Mouse (Mus musculus) heart, embryonic 13.5 days (tissue): ENCODE results near the gene Gm26602. TPM values are rescaled to one million over a fixed set of nuclear protein-coding genes. Genes with fewer than 3 reads are reported as not detected.

Source experiments
- ATAC-seq: fragments of 200-750 bp; cut with Nextera tagmentation; 2 replicates; pipeline ENCODE4 v1.8.0; 2017; ENCODE audit warnings: moderate TSS enrichment; ENCODE audit not compliant: insufficient number of reproducible peaks, low FRiP score, low TSS enrichment; ENCODE audit errors: extremely low read depth
- H3K27ac ChIP-seq: fragments of 300-500 bp; sonication (generic); replicated peaks from 2 replicates; pipeline ENCODE4 v1.5.1; 2015; ENCODE audit warnings: moderate library complexity, mild to moderate bottlenecking, inconsistent platforms
- H3K27me3 ChIP-seq: fragments of 300-500 bp; sonication (generic); replicated peaks from 2 replicates; pipeline ENCODE4 v1.6.1; 2015; ENCODE audit warnings: mild to moderate bottlenecking, inconsistent platforms
- H3K36me3 ChIP-seq: fragments of 300-500 bp; sonication (generic); 2 replicates; pipeline ENCODE4 v1.6.1; 2015; ENCODE audit warnings: mild to moderate bottlenecking, inconsistent platforms
- H3K4me1 ChIP-seq: fragments of 300-500 bp; sonication (generic); 2 replicates; pipeline ENCODE4 v1.6.1; 2015; ENCODE audit warnings: inconsistent platforms
- H3K4me2 ChIP-seq: fragments of 300-500 bp; sonication (generic); 2 replicates; pipeline ENCODE4 v1.6.1; 2015; ENCODE audit warnings: inconsistent platforms, mild to moderate bottlenecking, moderate library complexity
- H3K4me3 ChIP-seq: fragments of 300-500 bp; sonication (generic); 2 replicates; pipeline ENCODE4 v1.5.1; 2015; ENCODE audit warnings: moderate library complexity, mild to moderate bottlenecking, inconsistent platforms
- H3K9ac ChIP-seq: fragments of 300-500 bp; sonication (generic); 2 replicates; pipeline ENCODE4 v1.6.1; 2015; ENCODE audit warnings: inconsistent platforms, mild to moderate bottlenecking, moderate library complexity
- H3K9me3 ChIP-seq: fragments of 300-500 bp; sonication (generic); 2 replicates; pipeline ENCODE4 v1.6.1; 2016; ENCODE audit warnings: inconsistent platforms
- WGBS: fragments of 180-500 bp; shearing (Covaris S2); methylation state at CpG from one replicate; pipeline ENCODE4 v1.1.7; 2015; ENCODE audit warnings: mixed read lengths; 5-methylcytosine and 5-hydroxymethylcytosine counted together
- polyA plus RNA-seq: library from polyadenylated mRNA; unstranded; fragments of >200 nt; fragmentation: Nextera tagmentation; extraction: Ambion mirVana; gene quantifications from 2 replicates; pipeline ENCODE4 v1.2.1, GENCODE M21; 2015

Gm26602 gene
- polyA plus RNA-seq, 1 experiment from 2014 or later = not detected

GRCm38 (mm10) chr10:79936911-79937441, 26.3 kb downstream of the Gm26602 start:
- peaks cover 94% of the 10 kb centered on the region for H3K4me1 ChIP-seq
- peak overlapping the region; percentile 61 for H3K4me2 ChIP-seq
- H3K27ac ChIP-seq = peak overlapping the region; percentile 86
- H3K4me3 ChIP-seq = peak overlapping the region; percentile 34
- H3K27me3 ChIP-seq = no peaks in the 10 kb centered on the region
- 36% methylated on average over 27 of the region's 27 CpGs for WGBS
- ATAC-seq = peak; percentile 16; the same call in 1 of the 2 replicates
- H3K36me3 ChIP-seq = peaks cover 43% of the 10 kb centered on the region
- H3K9me3 ChIP-seq = no peaks in the 10 kb centered on the region
- H3K9ac ChIP-seq = peak overlapping the region; percentile 68

GRCm38 (mm10) chr10:79937775-79938526, 27.3 kb downstream of the Gm26602 start:
- Histone ChIP-seq H3K4me1 (peaks cover 84% of the 10 kb centered on the region), H3K4me3 (no peak overlapping the region; the same call in 1 of the 2 replicates), H3K9ac (no peak overlapping the region), H3K27me3 (no peaks in the 10 kb centered on the region), H3K36me3 (peaks cover 38% of the 10 kb centered on the region), H3K27ac (no peak overlapping the region; the same call in 1 of the 2 replicates), H3K4me2 (peak overlapping the region; percentile 61), H3K9me3 (no peaks in the 10 kb centered on the region)
- WGBS = 77% methylated on average over 11 of the region's 11 CpGs
- no peak for ATAC-seq

GRCm38 (mm10) chr10:79940749-79941148, 30.1 kb downstream of the Gm26602 start:
- H3K9me3 ChIP-seq = no peaks in the 10 kb centered on the region
- 0 out of 2 replicates have a peak overlapping the region, but pooled peaks have one; percentile 0 for H3K4me3 ChIP-seq
- H3K4me2 ChIP-seq = peak overlapping the region; percentile 48
- H3K27ac ChIP-seq = peak overlapping the region; percentile 61; the same call in 1 of the 2 replicates
- H3K36me3 ChIP-seq = peaks cover 24% of the 10 kb centered on the region
- ATAC-seq = no peak
- H3K27me3 ChIP-seq = no peaks in the 10 kb centered on the region
- peaks cover 81% of the 10 kb centered on the region for H3K4me1 ChIP-seq
- 47% methylated on average over 7 of the region's 7 CpGs for WGBS
- peak overlapping the region; percentile 62 for H3K9ac ChIP-seq

- WGBS = 71% methylated on average over 1 of the region's 1 CpGs
- H3K9me3 ChIP-seq = no peaks in the 10 kb centered on the region
- H3K36me3 ChIP-seq = peaks cover 31% of the 10 kb centered on the region
- peak overlapping the region; percentile 50 for H3K4me2 ChIP-seq
- 0 out of 2 replicates have a peak overlapping the region, but pooled peaks have one; percentile 15 for H3K27ac ChIP-seq
- peaks cover 78% of the 10 kb centered on the region for H3K4me1 ChIP-seq
- ATAC-seq = no peak
- H3K4me3 ChIP-seq = 0 out of 2 replicates have a peak overlapping the region, but pooled peaks have one; percentile 3
- H3K27me3 ChIP-seq = no peaks in the 10 kb centered on the region
- peak overlapping the region; percentile 48 for H3K9ac ChIP-seq
Observed at GRCm38 (mm10) chr10:79942988-79943387, 32.3 kb downstream of the Gm26602 start.

DNA sequence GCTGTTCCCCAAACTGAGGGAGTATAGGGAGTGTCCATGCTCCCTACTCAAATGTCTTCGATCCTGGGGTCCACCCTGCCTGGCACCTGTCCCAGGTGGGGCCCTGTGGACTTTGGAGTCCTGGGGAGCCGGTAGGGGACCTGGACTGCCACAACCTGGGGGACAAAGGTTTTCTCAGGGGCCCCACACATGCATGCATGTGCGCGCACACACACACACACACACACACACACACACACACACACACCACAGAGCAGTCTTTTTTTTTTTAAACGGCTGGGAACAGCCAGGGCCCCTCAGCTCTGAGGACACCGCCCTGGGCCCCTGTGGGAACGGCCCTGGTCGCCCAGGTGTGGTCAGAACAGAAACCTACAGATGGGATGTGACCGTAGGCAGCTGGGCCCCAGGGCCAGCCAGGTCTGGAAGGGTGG, 32.8 kb downstream of the Gm26602 start:
- 0 out of 2 replicates have a peak overlapping the region, but pooled peaks have one; percentile 3 for H3K4me3 ChIP-seq
- no peaks in the 10 kb centered on the region for H3K9me3 ChIP-seq
- H3K27me3 ChIP-seq = no peaks in the 10 kb centered on the region
- H3K27ac ChIP-seq = 0 out of 2 replicates have a peak overlapping the region, but pooled peaks have one; percentile 15
- peak overlapping the region; percentile 50 for H3K4me2 ChIP-seq
- H3K4me1 ChIP-seq = peaks cover 73% of the 10 kb centered on the region
- WGBS = 72% methylated on average over 8 of the region's 9 CpGs
- H3K9ac ChIP-seq = peak overlapping the region; percentile 50; the same call in 1 of the 2 replicates
- H3K36me3 ChIP-seq = peaks cover 32% of the 10 kb centered on the region
- ATAC-seq = no peak

DNA sequence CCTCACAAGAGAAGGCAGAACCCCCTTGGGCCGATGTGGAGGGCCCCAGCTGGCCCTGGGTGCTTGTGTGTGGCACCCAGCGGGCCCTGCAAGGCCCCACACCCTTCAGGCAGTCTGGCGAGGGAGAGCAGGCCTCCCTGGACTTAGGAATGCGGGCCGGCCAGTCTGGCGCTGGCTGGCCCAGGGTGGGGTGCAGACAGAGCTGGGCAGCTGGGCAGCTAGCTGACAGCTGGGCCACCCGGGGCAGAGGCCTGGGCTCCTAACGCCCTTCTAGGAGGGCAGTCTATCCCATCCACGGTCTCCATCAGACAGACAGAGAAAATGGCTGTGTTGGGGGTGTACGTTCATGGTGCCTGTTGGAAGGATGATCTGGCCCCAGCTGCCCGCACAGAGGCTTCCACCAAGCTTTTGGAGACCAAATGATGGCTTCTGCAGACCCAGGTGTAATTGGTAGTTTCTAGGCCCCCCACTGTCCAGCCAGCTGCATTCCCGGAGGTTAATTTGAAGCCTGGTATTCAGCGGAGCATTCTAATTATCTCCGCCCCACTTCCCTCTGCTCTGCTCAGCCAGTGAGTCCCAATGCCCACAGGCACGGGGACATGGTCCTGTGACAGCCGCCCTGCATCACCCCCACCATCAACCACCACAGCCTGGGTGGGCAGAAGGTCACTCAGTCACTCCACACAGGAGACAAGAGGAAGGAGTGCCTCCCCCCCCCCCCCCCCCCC, 35.0 kb downstream of the Gm26602 start:
- no peaks in the 10 kb centered on the region for H3K27me3 ChIP-seq
- H3K4me2 ChIP-seq = peak overlapping the region; percentile 50
- H3K4me3 ChIP-seq = peak overlapping the region; percentile 34
- H3K4me1 ChIP-seq = peaks cover 53% of the 10 kb centered on the region
- peak overlapping the region; percentile 64 for H3K9ac ChIP-seq
- 39% methylated on average over 16 of the region's 16 CpGs for WGBS
- H3K27ac ChIP-seq = peak overlapping the region; percentile 81
- H3K9me3 ChIP-seq = no peaks in the 10 kb centered on the region
- H3K36me3 ChIP-seq = peaks cover 50% of the 10 kb centered on the region
- ATAC-seq = 0 out of 2 replicates have a peak, but pooled peaks have one; percentile 1

DNA sequence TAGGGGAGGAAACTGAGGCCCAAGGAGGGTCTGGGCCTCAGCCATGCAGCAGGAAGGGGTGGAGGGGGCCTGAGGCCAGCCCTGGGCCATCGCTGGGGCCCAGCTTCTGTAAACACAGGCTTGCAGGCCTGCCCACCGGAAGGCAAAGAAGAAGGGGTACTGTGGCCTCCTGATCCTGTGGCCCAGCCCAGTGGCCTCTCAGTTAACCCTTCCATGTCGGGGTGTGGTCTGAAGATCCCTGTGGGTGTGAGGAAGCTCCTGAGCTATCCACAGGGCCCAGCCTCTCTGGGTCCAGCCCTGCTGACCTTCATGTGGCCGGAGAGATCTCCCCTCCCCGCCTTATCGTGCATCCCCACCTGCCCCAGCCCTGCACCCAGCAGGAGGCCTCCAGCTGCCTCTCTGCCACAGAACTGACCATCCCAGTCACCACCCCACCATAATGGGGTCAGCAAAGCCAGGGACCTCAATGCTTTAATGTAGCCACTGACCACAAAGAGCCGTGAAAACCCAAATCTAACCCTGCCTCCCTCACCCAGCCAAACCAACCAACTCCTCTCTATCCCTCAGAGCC, 36.2 kb downstream of the Gm26602 start:
- H3K27ac ChIP-seq = peak overlapping the region; percentile 81
- H3K27me3 ChIP-seq = no peaks in the 10 kb centered on the region
- H3K4me2 ChIP-seq = peak overlapping the region; percentile 50
- H3K9me3 ChIP-seq = no peaks in the 10 kb centered on the region
- peaks cover 45% of the 10 kb centered on the region for H3K4me1 ChIP-seq
- H3K4me3 ChIP-seq = peak overlapping the region; percentile 34
- peak; percentile 66 for ATAC-seq
- peak overlapping the region; percentile 64 for H3K9ac ChIP-seq
- H3K36me3 ChIP-seq = peaks cover 57% of the 10 kb centered on the region
- WGBS = 23% methylated on average over 7 of the region's 7 CpGs

DNA sequence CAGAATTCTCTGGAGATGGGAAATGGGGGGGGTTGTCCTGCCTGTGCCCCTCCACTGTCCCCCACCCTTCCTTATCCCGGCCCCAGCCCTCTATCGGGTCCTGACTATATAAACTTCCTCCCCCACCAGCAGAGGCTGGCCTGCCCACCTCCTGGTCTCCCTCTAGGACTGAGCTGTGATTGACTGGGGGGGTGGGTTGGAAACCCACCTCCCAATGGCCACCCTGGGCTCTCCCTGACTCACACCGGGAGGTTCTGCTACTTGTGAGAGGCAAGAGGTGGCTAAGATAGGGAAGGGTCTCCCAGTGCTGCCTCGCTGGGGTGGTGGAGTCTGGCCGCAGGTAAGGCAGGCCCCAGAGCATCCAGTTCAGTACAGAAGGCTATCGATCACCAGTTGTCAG, 36.8 kb downstream of the Gm26602 start:
- WGBS = 66% methylated on average over 6 of the region's 6 CpGs
- Histone ChIP-seq H3K9me3 (no peaks in the 10 kb centered on the region), H3K4me1 (peaks cover 45% of the 10 kb centered on the region), H3K9ac (peak overlapping the region; percentile 64), H3K36me3 (peaks cover 56% of the 10 kb centered on the region), H3K4me2 (peak overlapping the region; percentile 50), H3K27ac (peak overlapping the region; percentile 81), H3K4me3 (peak overlapping the region; percentile 34), H3K27me3 (no peaks in the 10 kb centered on the region)
- ATAC-seq = no peak

- H3K27ac ChIP-seq = no peak overlapping the region
- ATAC-seq = no peak
- H3K9ac ChIP-seq = no peak overlapping the region
- WGBS = 69% methylated on average over 4 of the region's 4 CpGs
- no peak overlapping the region for H3K4me2 ChIP-seq
- peaks cover 66% of the 10 kb centered on the region for H3K36me3 ChIP-seq
- no peak overlapping the region for H3K4me3 ChIP-seq
- H3K27me3 ChIP-seq = no peaks in the 10 kb centered on the region
- H3K9me3 ChIP-seq = no peaks in the 10 kb centered on the region
- peaks cover 33% of the 10 kb centered on the region for H3K4me1 ChIP-seq
Observed at GRCm38 (mm10) chr10:79949873-79950272, 39.2 kb downstream of the Gm26602 start.

- no peak overlapping the region for H3K9ac ChIP-seq
- no peak for ATAC-seq
- H3K27ac ChIP-seq = no peak overlapping the region
- H3K36me3 ChIP-seq = peaks cover 66% of the 10 kb centered on the region
- H3K9me3 ChIP-seq = no peaks in the 10 kb centered on the region
- 81% methylated on average over 18 of the region's 18 CpGs for whole genome bisulfite sequencing
- H3K4me2 ChIP-seq = no peak overlapping the region
- no peaks in the 10 kb centered on the region for H3K27me3 ChIP-seq
- peaks cover 25% of the 10 kb centered on the region for H3K4me1 ChIP-seq
- H3K4me3 ChIP-seq = no peak overlapping the region
Observed at GRCm38 (mm10) chr10:79950661-79951060, 40.0 kb downstream of the Gm26602 start.

GRCm38 (mm10) chr10:79953946-79954345, 43.3 kb downstream of the Gm26602 start:
- ATAC-seq = no peak
- no peak overlapping the region for H3K4me3 ChIP-seq
- H3K9me3 ChIP-seq = no peaks in the 10 kb centered on the region
- H3K4me2 ChIP-seq = no peak overlapping the region; the same call in 1 of the 2 replicates
- no peak overlapping the region for H3K27ac ChIP-seq
- H3K27me3 ChIP-seq = no peaks in the 10 kb centered on the region
- H3K9ac ChIP-seq = no peak overlapping the region
- H3K36me3 ChIP-seq = peaks cover 43% of the 10 kb centered on the region
- WGBS = 80% methylated on average over 6 of the region's 6 CpGs
- H3K4me1 ChIP-seq = peaks cover 10% of the 10 kb centered on the region; the same call in 1 of the 2 replicates
